Mouse (Mus musculus): ENCODE data around the gene Col4a3. TPM values are rescaled to one million over a fixed set of nuclear protein-coding genes. Genes with fewer than 3 reads are reported as not detected.

Gene Col4a3
- total RNA-seq, 1 experiment from 2014 or later: not detected

- ATAC-seq (replicated peaks; ENCODE audit: insufficient number of reproducible peaks, low FRiP score, low TSS enrichment, poor library complexity, severe bottlenecking): no peak
Measured at GRCm38 (mm10) chr1:82747714-82748452, 161.2 kb downstream of the Col4a3 start.

GRCm38 (mm10) chr1:82759520-82759919 is 172.8 kb downstream of the Col4a3 start:
- ATAC-seq (replicated peaks; ENCODE audit: insufficient number of reproducible peaks, low FRiP score, low TSS enrichment, poor library complexity, severe bottlenecking): no peak

GRCm38 (mm10) chr1:82761454-82762169 is 174.9 kb downstream of the Col4a3 start:
- peak; percentile 36; the same call in 1 of the 2 replicates for ATAC-seq (replicated peaks; ENCODE audit: insufficient number of reproducible peaks, low FRiP score, low TSS enrichment, poor library complexity, severe bottlenecking)

DNA sequence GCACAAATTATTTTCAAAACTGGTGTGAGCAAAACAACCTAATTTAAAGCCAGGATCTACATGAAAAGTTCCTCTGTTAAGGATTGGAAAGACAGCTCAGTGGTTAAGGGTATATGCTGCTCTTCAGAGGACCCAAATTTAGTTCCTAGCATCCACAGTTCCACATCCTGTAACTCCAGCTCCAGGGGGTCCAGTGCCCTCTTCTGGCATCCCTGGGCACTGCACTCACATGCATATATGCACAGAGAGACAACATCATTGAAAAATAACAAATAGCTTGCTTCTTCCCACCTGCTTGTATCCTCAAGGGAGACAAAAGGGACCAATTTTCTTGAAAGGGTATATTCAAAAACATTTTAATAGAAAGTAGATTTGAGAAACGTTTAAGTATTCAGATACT is 175.6 kb downstream of the Col4a3 start:
- no peak for ATAC-seq (replicated peaks; ENCODE audit: insufficient number of reproducible peaks, low FRiP score, low TSS enrichment, poor library complexity, severe bottlenecking)

GRCm38 (mm10) chr1:82766227-82766626 is 179.5 kb downstream of the Col4a3 start:
- ATAC-seq (replicated peaks; ENCODE audit: insufficient number of reproducible peaks, low FRiP score, low TSS enrichment, poor library complexity, severe bottlenecking): no peak

GRCm38 (mm10) chr1:82766641-82767040 is 179.9 kb downstream of the Col4a3 start:
- ATAC-seq (replicated peaks; ENCODE audit: insufficient number of reproducible peaks, low FRiP score, low TSS enrichment, poor library complexity, severe bottlenecking): no peak

DNA sequence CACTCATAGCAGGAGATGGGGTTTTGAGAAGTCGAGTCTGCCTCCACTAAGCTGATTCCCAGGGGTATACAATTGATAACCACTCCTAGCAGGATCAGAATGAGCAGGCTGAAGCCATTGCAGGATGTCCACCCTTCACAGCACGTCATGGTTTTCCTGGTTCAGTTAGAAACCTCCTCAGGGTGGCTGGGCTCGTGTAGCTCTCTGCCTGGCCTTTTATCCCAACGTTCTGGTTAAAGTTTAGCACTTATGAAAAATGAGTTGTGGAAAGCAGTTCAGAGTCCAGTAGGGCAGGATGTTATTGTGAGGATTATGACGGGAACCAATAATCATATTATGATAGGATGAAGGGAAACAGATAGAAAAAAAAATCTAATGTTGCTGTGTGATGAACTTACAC is 181.5 kb downstream of the Col4a3 start, which contains the start of gene Tm4sf20:
TSS of gene Tm4sf20 (minus strand) at position 193 of the 400 bp plus-strand sequence.
- ATAC-seq (replicated peaks; ENCODE audit: insufficient number of reproducible peaks, low FRiP score, low TSS enrichment, poor library complexity, severe bottlenecking): no peak

DNA sequence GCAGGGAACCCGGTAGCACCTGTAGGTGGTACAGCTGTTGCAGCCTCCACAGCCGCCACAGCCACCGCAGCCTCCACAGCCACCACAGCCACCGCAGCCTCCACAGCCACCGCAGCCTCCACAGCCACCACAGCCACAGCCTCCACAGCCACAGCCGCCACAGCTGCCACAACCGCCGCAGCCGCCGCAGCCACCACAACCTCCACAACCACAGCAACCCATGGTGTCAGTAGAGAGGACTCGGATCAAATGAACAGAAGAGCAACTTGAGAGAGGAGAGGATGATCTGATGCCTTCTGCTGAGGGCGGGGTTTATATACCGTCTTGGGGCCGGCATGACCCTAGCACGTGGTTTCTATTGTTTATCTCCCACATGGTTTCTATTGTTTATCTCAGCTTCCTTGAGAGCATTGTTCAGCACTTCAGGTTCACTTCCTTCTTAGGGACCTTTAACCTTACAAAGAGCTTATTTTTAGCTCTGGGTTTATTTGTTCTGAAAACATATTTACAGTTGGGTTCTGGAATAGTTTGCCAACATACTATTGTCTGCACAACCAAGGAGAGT is 184.4 kb downstream of the Col4a3 start, which contains the start of gene Gm47791:
TSS of gene Gm47791 (minus strand) at position 222 of the 565 bp plus-strand sequence.
- ATAC-seq (replicated peaks; ENCODE audit: insufficient number of reproducible peaks, low FRiP score, low TSS enrichment, poor library complexity, severe bottlenecking): no peak

Other genes with a start within 250 kb of the Col4a3 start
- under 0.01 TPM in 1 of 3 replicates, not detected in the others for gene Col4a4, start 72 bp upstream of the Col4a3 start, total RNA-seq (2017)
- gene Mff, start 138.0 kb downstream of the Col4a3 start, total RNA-seq (2017): 102 to 146 TPM (median 118 TPM) in 3 replicates
- gene Tm4sf20, start 181.5 kb downstream of the Col4a3 start, total RNA-seq (2017): 2.3 TPM in 1 of 3 replicates, not detected in the others
- gene Gm47791, start 184.3 kb downstream of the Col4a3 start, total RNA-seq (2017): not detected in 3 replicates

All from monocyte, adult 5-6 weeks (primary cell).